Mouse (Mus musculus): ENCODE data around the gene Fam131a. TPM values are rescaled to one million over a fixed set of nuclear protein-coding genes. Genes with fewer than 3 reads are reported as not detected.
A peak's percentile ranks its signal among the peaks of the same experiment; 100 is the strongest.

Fam131a gene
- total RNA-seq, 4 experiments from 2014 or later: 271 to 291 (median 283) TPM

- DNase-seq (ENCODE audit: low spot score in 2 of 2): peak in 1 of 2 experiments; percentile 78
Measured at GRCm38 (mm10) chr16:20715976-20716840, 23.2 kb downstream of the Fam131a start.

GRCm38 (mm10) chr16:20716841-20717180 lies 23.8 kb downstream of the Fam131a start:
- DNase-seq (ENCODE audit: low spot score in 2 of 2): no peak

GRCm38 (mm10) chr16:20717181-20717977 lies 24.3 kb downstream of the Fam131a start, which contains the start of the genes Polr2h and Clcn2:
Gene Polr2h (plus strand): TSS chr16:20717665.
Gene Clcn2 (minus strand): TSS chr16:20717746.
- peak; percentile 95 to 98 for DNase-seq (ENCODE audit: low spot score in 2 of 2)

GRCm38 (mm10) chr16:20717978-20718670 lies 25.1 kb downstream of the Fam131a start:
- no peak for DNase-seq (ENCODE audit: low spot score in 2 of 2)

- DNase-seq (ENCODE audit: low spot score in 2 of 2): no peak
Measured at GRCm38 (mm10) chr16:20721808-20722207, 28.8 kb downstream of the Fam131a start.

- DNase-seq (ENCODE audit: low spot score in 2 of 2): no peak
Measured at GRCm38 (mm10) chr16:20722736-20723135, 29.7 kb downstream of the Fam131a start.

GRCm38 (mm10) chr16:20723247-20723646 lies 30.2 kb downstream of the Fam131a start:
- DNase-seq (ENCODE audit: low spot score in 2 of 2): no peak

GRCm38 (mm10) chr16:20724338-20724748 lies 31.3 kb downstream of the Fam131a start:
- no peak for DNase-seq (ENCODE audit: low spot score in 2 of 2)

GRCm38 (mm10) chr16:20725321-20725720 lies 32.3 kb downstream of the Fam131a start:
- no peak for DNase-seq (ENCODE audit: low spot score in 2 of 2)

- DNase-seq (ENCODE audit: low spot score in 2 of 2): no peak
Measured at GRCm38 (mm10) chr16:20725750-20726149, 32.7 kb downstream of the Fam131a start.

- DNase-seq (ENCODE audit: low spot score in 2 of 2): no peak
Measured at GRCm38 (mm10) chr16:20726384-20726783, 33.3 kb downstream of the Fam131a start.

- DNase-seq (ENCODE audit: low spot score in 2 of 2): no peak
Measured at GRCm38 (mm10) chr16:20730293-20730711, 37.3 kb downstream of the Fam131a start.

- peak in 1 of 2 experiments; percentile 61 for DNase-seq (ENCODE audit: low spot score in 2 of 2)
Measured at GRCm38 (mm10) chr16:20731688-20732087, 38.6 kb downstream of the Fam131a start.

GRCm38 (mm10) chr16:20732251-20732924 lies 39.3 kb downstream of the Fam131a start:
- DNase-seq (ENCODE audit: low spot score in 2 of 2): no peak

GRCm38 (mm10) chr16:20732925-20733730 lies 40.1 kb downstream of the Fam131a start, which contains the start of gene Chrd:
Gene Chrd (plus strand): TSS chr16:20733127.
- DNase-seq (ENCODE audit: low spot score in 2 of 2): peak in 1 of 2 experiments; percentile 51

GRCm38 (mm10) chr16:20733731-20734730 lies 41.0 kb downstream of the Fam131a start, which contains the start of gene Thpo:
Gene Thpo (minus strand): TSS chr16:20734511.
- no peak for DNase-seq (ENCODE audit: low spot score in 2 of 2)

- no peak for DNase-seq (ENCODE audit: low spot score in 2 of 2)
Measured at GRCm38 (mm10) chr16:20735651-20736050, 42.6 kb downstream of the Fam131a start.

- no peak for DNase-seq (ENCODE audit: low spot score in 2 of 2)
Measured at GRCm38 (mm10) chr16:20736168-20736567, 43.1 kb downstream of the Fam131a start.

GRCm38 (mm10) chr16:20736823-20737222 lies 43.8 kb downstream of the Fam131a start:
- no peak for DNase-seq (ENCODE audit: low spot score in 2 of 2)

All from left cerebral cortex, adult 8-10 months (tissue).